Mouse (Mus musculus): ENCODE data around the gene Parva. TPM values are rescaled to one million over a fixed set of nuclear protein-coding genes. Genes with fewer than 3 reads are reported as not detected.
A peak's percentile ranks its signal among the peaks of the same experiment; 100 is the strongest.

The Parva gene
- total RNA-seq, 1 experiment = 13.9 TPM

DNA sequence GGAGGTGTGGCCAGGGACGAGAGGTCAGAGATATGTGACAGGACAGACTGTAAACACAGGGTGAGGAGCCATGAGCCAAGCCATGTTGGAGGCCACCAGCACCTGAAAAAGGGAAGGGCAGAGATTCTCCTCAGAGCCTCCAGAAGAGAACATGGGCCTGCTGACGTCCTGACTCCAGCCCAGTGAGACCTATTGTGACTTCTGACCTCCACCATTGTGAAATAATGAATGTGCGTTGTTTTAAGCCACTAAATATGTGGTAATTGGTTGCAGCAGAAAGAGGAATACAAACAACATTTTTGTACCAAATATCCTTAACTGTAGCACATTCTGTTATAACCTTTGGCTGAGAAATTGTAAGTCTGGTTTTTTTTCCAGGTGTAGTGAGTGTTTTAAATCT is 39.5 kb downstream of the Parva start:
- Histone ChIP-seq H3K36me3 (ENCODE audit: control insufficient read depth, insufficient read depth, low read length, poor library complexity, severe bottlenecking) (no peaks in the 10 kb centered on the region), H3K9me3 (ENCODE audit: control insufficient read depth, insufficient read depth, low read depth, low read length) (no peaks in the 10 kb centered on the region), H3K4me1 (ENCODE audit: control insufficient read depth in 2 of 2, insufficient read depth in 2 of 2, low read length in 2 of 2, poor library complexity in 1 of 2) (peaks cover 1 to 5% of the 10 kb centered on the region in 2 experiments; a peak in 1 of 4 replicates), H3K27ac (ENCODE audit: insufficient read depth, low read depth, low read length, poor library complexity, severe bottlenecking) (no peak overlapping the region), H3K9ac (ENCODE audit: insufficient read depth, low read depth, low read length, poor library complexity, severe bottlenecking) (no peak overlapping the region), H3K4me3 (ENCODE audit: insufficient read depth in 1 of 2, low read depth in 1 of 2, low read length in 2 of 2, poor library complexity in 1 of 2, severe bottlenecking in 1 of 2) (no peak overlapping the region)
- in situ Hi-C loops (cut with MboI; ENCODE audit: low sequenced_read_pairs in 2 of 2, unreplicated experiment in 2 of 2) = loop anchor here in 1 of 2 experiments (10.0 kb wide), 1 partner anchor 408 kb away; no protein-coding TSS in a partner anchor
- DNase-seq (ENCODE audit: low read depth, low spot score) = no peak
- TF ChIP-seq ZNF384 (IDR thresholded peaks at IDR 0.05; ENCODE audit: low read depth, low read length) (no peak), ZC3H11A (IDR thresholded peaks at IDR 0.05; ENCODE audit: borderline replicate concordance, low read depth, low read length) (no peak), CHD2 (IDR thresholded peaks at IDR 0.05; ENCODE audit: low read depth, low read length) (no peak), HCFC1 (IDR thresholded peaks at IDR 0.05; ENCODE audit: borderline replicate concordance, insufficient read depth, low read length) (no peak), MAFK (IDR thresholded peaks at IDR 0.05; ENCODE audit: insufficient read depth, low read depth, low read length) (no peak)

DNA sequence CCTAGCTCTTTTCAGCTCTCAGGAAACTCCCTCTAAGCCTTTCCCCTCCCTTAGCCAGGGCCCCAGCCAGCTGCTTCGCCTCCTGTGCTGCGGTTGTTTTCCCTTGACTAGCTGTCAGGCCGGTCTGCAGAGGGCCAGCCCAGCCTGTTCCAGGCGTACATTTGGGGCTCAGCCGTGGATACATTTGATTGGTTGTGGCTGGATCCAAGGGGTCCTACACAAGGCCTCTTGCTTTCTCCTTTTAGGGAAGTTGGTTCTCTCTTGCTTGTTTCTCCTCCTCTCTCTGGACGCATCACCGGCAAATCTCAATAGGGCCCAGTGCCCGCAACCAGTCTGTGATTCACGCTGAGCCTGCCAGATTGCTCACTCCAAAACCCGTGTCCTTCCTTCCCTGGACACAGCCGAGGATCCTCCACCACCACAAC is 40.4 kb downstream of the Parva start:
- H3K4me1 ChIP-seq (ENCODE audit: control insufficient read depth in 2 of 2, insufficient read depth in 2 of 2, low read length in 2 of 2, poor library complexity in 1 of 2) = peaks cover 1 to 5% of the 10 kb centered on the region in 2 experiments; a peak in 1 of 4 replicates
- in situ Hi-C loops (cut with MboI; ENCODE audit: low sequenced_read_pairs in 2 of 2, unreplicated experiment in 2 of 2) = loop anchor here in 1 of 2 experiments (10.0 kb wide), 1 partner anchor 407 kb away; no protein-coding TSS in a partner anchor
- no peak for DNase-seq (ENCODE audit: low read depth, low spot score)
- TF ChIP-seq HCFC1 (IDR thresholded peaks at IDR 0.05; ENCODE audit: borderline replicate concordance, insufficient read depth, low read length) = no peak
- TF ChIP-seq ZNF384 (IDR thresholded peaks at IDR 0.05; ENCODE audit: low read depth, low read length) = no peak
- no peak for TF ChIP-seq ZC3H11A (IDR thresholded peaks at IDR 0.05; ENCODE audit: borderline replicate concordance, low read depth, low read length)
- TF ChIP-seq MAFK (IDR thresholded peaks at IDR 0.05; ENCODE audit: insufficient read depth, low read depth, low read length) = no peak
- no peak for TF ChIP-seq CHD2 (IDR thresholded peaks at IDR 0.05; ENCODE audit: low read depth, low read length)
- no peak overlapping the region for H3K27ac ChIP-seq (ENCODE audit: insufficient read depth, low read depth, low read length, poor library complexity, severe bottlenecking)
- no peaks in the 10 kb centered on the region for H3K36me3 ChIP-seq (ENCODE audit: control insufficient read depth, insufficient read depth, low read length, poor library complexity, severe bottlenecking)
- no peaks in the 10 kb centered on the region for H3K9me3 ChIP-seq (ENCODE audit: control insufficient read depth, insufficient read depth, low read depth, low read length)
- no peak overlapping the region for H3K9ac ChIP-seq (ENCODE audit: insufficient read depth, low read depth, low read length, poor library complexity, severe bottlenecking)
- H3K4me3 ChIP-seq (ENCODE audit: insufficient read depth in 1 of 2, low read depth in 1 of 2, low read length in 2 of 2, poor library complexity in 1 of 2, severe bottlenecking in 1 of 2) = no peak overlapping the region

DNA sequence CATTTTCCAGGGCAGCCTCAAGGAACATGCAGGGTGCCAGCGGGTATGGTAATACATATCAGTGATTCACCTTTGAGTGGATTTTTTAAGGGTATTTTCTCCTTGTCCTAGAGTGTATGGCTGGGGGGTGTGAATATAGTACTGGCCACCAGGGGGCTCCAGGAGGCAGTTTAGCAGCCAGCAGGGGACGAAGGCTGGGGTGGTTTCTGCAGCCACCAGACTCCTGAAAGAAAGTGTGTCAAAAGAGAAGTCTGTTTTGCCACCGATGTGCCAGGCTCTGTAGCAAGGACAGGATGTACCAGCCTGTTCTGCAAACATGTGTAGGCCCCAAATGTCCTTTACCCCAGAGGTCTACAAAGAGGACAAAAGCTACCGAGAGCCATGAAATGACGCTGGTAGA is 42.5 kb downstream of the Parva start:
- in situ Hi-C loops (cut with MboI; ENCODE audit: low sequenced_read_pairs in 2 of 2, unreplicated experiment in 2 of 2) = loop anchor here in 1 of 2 experiments (10.0 kb wide), 1 partner anchor 405 kb away; no protein-coding TSS in a partner anchor
- DNase-seq (ENCODE audit: low read depth, low spot score) = peak; percentile 46
- Histone ChIP-seq H3K27ac (ENCODE audit: insufficient read depth, low read depth, low read length, poor library complexity, severe bottlenecking) (no peak overlapping the region), H3K4me1 (ENCODE audit: control insufficient read depth in 2 of 2, insufficient read depth in 2 of 2, low read length in 2 of 2, poor library complexity in 1 of 2) (0 out of 4 replicates have a peak, but pooled peaks cover 0 to 1% of the 10 kb centered on the region in 2 experiments), H3K36me3 (ENCODE audit: control insufficient read depth, insufficient read depth, low read length, poor library complexity, severe bottlenecking) (no peaks in the 10 kb centered on the region), H3K9ac (ENCODE audit: insufficient read depth, low read depth, low read length, poor library complexity, severe bottlenecking) (no peak overlapping the region), H3K4me3 (ENCODE audit: insufficient read depth in 1 of 2, low read depth in 1 of 2, low read length in 2 of 2, poor library complexity in 1 of 2, severe bottlenecking in 1 of 2) (no peak overlapping the region), H3K9me3 (ENCODE audit: control insufficient read depth, insufficient read depth, low read depth, low read length) (no peaks in the 10 kb centered on the region)
- TF ChIP-seq ZC3H11A (IDR thresholded peaks at IDR 0.05; ENCODE audit: borderline replicate concordance, low read depth, low read length) (peak; percentile 64; the same call in 1 of the 2 replicates), ZNF384 (IDR thresholded peaks at IDR 0.05; ENCODE audit: low read depth, low read length) (no peak)

DNA sequence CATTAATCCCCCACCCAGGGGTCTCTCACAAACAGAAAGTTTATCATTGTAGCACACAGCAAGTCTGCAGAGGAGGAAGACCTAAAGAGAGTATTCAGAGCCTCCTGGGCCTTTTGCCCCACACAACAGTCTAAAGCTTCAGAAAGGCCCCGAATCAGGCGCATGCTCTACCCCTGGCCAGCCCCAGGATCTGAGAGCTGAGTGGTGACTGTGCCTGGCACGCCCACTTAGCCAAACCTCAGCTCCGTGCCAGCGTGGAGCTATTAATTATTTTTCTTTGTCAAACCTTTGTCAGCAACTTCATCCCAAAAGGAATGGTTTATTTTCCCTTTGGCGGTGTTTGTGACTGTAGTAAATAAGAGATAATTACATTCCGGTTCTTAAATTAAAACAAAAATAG is 44.0 kb downstream of the Parva start:
- H3K4me1 ChIP-seq (ENCODE audit: control insufficient read depth in 2 of 2, insufficient read depth in 2 of 2, low read length in 2 of 2, poor library complexity in 1 of 2) = 0 out of 4 replicates have a peak, but pooled peaks cover 0 to 1% of the 10 kb centered on the region in 2 experiments
- no peak for TF ChIP-seq MAFK (IDR thresholded peaks at IDR 0.05; ENCODE audit: insufficient read depth, low read depth, low read length)
- no peak for TF ChIP-seq ZC3H11A (IDR thresholded peaks at IDR 0.05; ENCODE audit: borderline replicate concordance, low read depth, low read length)
- TF ChIP-seq HCFC1 (IDR thresholded peaks at IDR 0.05; ENCODE audit: borderline replicate concordance, insufficient read depth, low read length) = no peak
- no peak for TF ChIP-seq CHD2 (IDR thresholded peaks at IDR 0.05; ENCODE audit: low read depth, low read length)
- no peak for TF ChIP-seq ZNF384 (IDR thresholded peaks at IDR 0.05; ENCODE audit: low read depth, low read length)
- H3K27ac ChIP-seq (ENCODE audit: insufficient read depth, low read depth, low read length, poor library complexity, severe bottlenecking) = no peak overlapping the region
- in situ Hi-C loops (cut with MboI; ENCODE audit: low sequenced_read_pairs in 2 of 2, unreplicated experiment in 2 of 2) = no loop called here
- DNase-seq (ENCODE audit: low read depth, low spot score) = no peak
- H3K9me3 ChIP-seq (ENCODE audit: control insufficient read depth, insufficient read depth, low read depth, low read length) = no peaks in the 10 kb centered on the region
- no peaks in the 10 kb centered on the region for H3K36me3 ChIP-seq (ENCODE audit: control insufficient read depth, insufficient read depth, low read length, poor library complexity, severe bottlenecking)
- no peak overlapping the region for H3K9ac ChIP-seq (ENCODE audit: insufficient read depth, low read depth, low read length, poor library complexity, severe bottlenecking)
- no peak overlapping the region for H3K4me3 ChIP-seq (ENCODE audit: insufficient read depth in 1 of 2, low read depth in 1 of 2, low read length in 2 of 2, poor library complexity in 1 of 2, severe bottlenecking in 1 of 2)

All from ES-E14 (cell line).